Mouse (Mus musculus) thymus, adult 2 months (tissue): Measurements from ENCODE around the gene Lmtk2. TPM values are rescaled to one million over a fixed set of nuclear protein-coding genes. Genes with fewer than 3 reads are reported as not detected.

ENCODE experiments used
- DNase-seq: peaks from one replicate; pipeline ENCODE4 v3.0.0; 2021
- H3K27ac ChIP-seq: fragments of 200-500 bp; 2 replicates; pipeline ENCODE4 v1.5.1; 2012; ENCODE audit warnings: low read length, control low read depth; ENCODE audit not compliant: control insufficient read depth, insufficient read depth
- H3K27me3 ChIP-seq: fragments of 200-500 bp; 2 replicates; pipeline ENCODE4 v1.6.1; 2012; ENCODE audit warnings: mild to moderate bottlenecking, low read length, moderate library complexity, mixed read lengths; ENCODE audit not compliant: control insufficient read depth, insufficient read depth
- H3K36me3 ChIP-seq: fragments of 200-500 bp; 2 replicates; pipeline ENCODE4 v1.6.1; 2012; ENCODE audit warnings: mild to moderate bottlenecking, low read length, moderate library complexity; ENCODE audit not compliant: control insufficient read depth, insufficient read depth
- H3K4me1 ChIP-seq: fragments of 200-500 bp; replicated peaks from 2 replicates; pipeline ENCODE4 v1.6.1; 2012; ENCODE audit warnings: low read length; ENCODE audit not compliant: control insufficient read depth, insufficient read depth
- H3K4me3 ChIP-seq: fragments of 200-500 bp; 2 replicates; pipeline ENCODE4 v1.5.1; 2012; ENCODE audit warnings: mild to moderate bottlenecking, low read length, control low read depth, moderate library complexity; ENCODE audit not compliant: control insufficient read depth, insufficient read depth
- CTCF ChIP-seq: fragments of 200-500 bp; IDR thresholded peaks from 2 replicates; pipeline ENCODE4 v1.5.1; 2012; ENCODE audit warnings: mild to moderate bottlenecking, control low read depth, low read length, moderate library complexity, borderline replicate concordance; ENCODE audit not compliant: control insufficient read depth, poor library complexity, insufficient read depth; ENCODE audit errors: extremely low read depth
- POLR2A ChIP-seq: fragments of 200-500 bp; IDR thresholded peaks from 2 replicates; pipeline ENCODE4 v1.6.1; 2012; ENCODE audit warnings: mild to moderate bottlenecking, low read length, control low read depth, moderate library complexity; ENCODE audit not compliant: control insufficient read depth, poor library complexity, insufficient read depth; ENCODE audit errors: extremely low read depth
- WGBS: fragments of 180-500 bp; shearing (Covaris S2); methylation state at CpG from one replicate; pipeline ENCODE4 v1.1.7; 2018; 5-methylcytosine and 5-hydroxymethylcytosine counted together
- polyA plus RNA-seq: library from polyadenylated mRNA; depleted of rRNA; stranded (reverse); fragments of >200 nt; gene quantifications from 2 replicates; pipeline ENCODE4 v1.2.3, GENCODE M21; 2012

Gene Lmtk2
- polyA plus RNA-seq, 1 experiment: 13.3 TPM

- Histone ChIP-seq H3K27me3 (no peaks in the 10 kb centered on the region), H3K27ac (no peak overlapping the region), H3K36me3 (no peaks in the 10 kb centered on the region), H3K4me1 (no peaks in the 10 kb centered on the region), H3K4me3 (no peak overlapping the region)
- 91% methylated on average over 1 of the region's 1 CpGs for WGBS
- TF ChIP-seq POLR2A (no peak), CTCF (no peak)
- no peak for DNase-seq
Measured at GRCm38 (mm10) chr5:144070064-144070463, 30.2 kb upstream of the Lmtk2 start.

- DNase-seq: no peak
- no peak overlapping the region for H3K4me3 ChIP-seq
- H3K36me3 ChIP-seq: no peaks in the 10 kb centered on the region
- no peak overlapping the region for H3K27ac ChIP-seq
- H3K27me3 ChIP-seq: no peaks in the 10 kb centered on the region
- H3K4me1 ChIP-seq: no peaks in the 10 kb centered on the region
- TF ChIP-seq POLR2A (no peak), CTCF (no peak)
- 67% methylated on average over 1 of the region's 1 CpGs for WGBS
Measured at GRCm38 (mm10) chr5:144071249-144071648, 29.0 kb upstream of the Lmtk2 start.

- TF ChIP-seq POLR2A: no peak
- TF ChIP-seq CTCF: no peak
- Histone ChIP-seq H3K27me3 (no peaks in the 10 kb centered on the region), H3K4me3 (no peak overlapping the region), H3K27ac (no peak overlapping the region), H3K4me1 (no peaks in the 10 kb centered on the region), H3K36me3 (no peaks in the 10 kb centered on the region)
- DNase-seq: no peak
- WGBS: 64% methylated on average over 1 of the region's 1 CpGs
Measured at GRCm38 (mm10) chr5:144077541-144077940, 22.7 kb upstream of the Lmtk2 start.

- Histone ChIP-seq H3K27ac (no peak overlapping the region), H3K4me1 (no peaks in the 10 kb centered on the region), H3K27me3 (no peaks in the 10 kb centered on the region), H3K36me3 (no peaks in the 10 kb centered on the region), H3K4me3 (no peak overlapping the region)
- WGBS: 67% methylated on average over 2 of the region's 2 CpGs
- no peak for DNase-seq
- no peak for TF ChIP-seq CTCF
- no peak for TF ChIP-seq POLR2A
Measured at GRCm38 (mm10) chr5:144080886-144081285, 19.4 kb upstream of the Lmtk2 start.

- Histone ChIP-seq H3K36me3 (no peaks in the 10 kb centered on the region), H3K27me3 (no peaks in the 10 kb centered on the region), H3K4me3 (no peak overlapping the region), H3K4me1 (no peaks in the 10 kb centered on the region; the same call in 1 of the 2 replicates), H3K27ac (no peak overlapping the region)
- TF ChIP-seq CTCF (no peak), POLR2A (no peak)
- 94% methylated on average over 5 of the region's 5 CpGs for WGBS
- no peak for DNase-seq
Measured at GRCm38 (mm10) chr5:144082006-144082405, 18.2 kb upstream of the Lmtk2 start.

GRCm38 (mm10) chr5:144083521-144083920 is 16.7 kb upstream of the Lmtk2 start:
- DNase-seq: no peak
- TF ChIP-seq POLR2A (no peak), CTCF (no peak)
- Histone ChIP-seq H3K36me3 (no peaks in the 10 kb centered on the region), H3K4me1 (no peaks in the 10 kb centered on the region; the same call in 1 of the 2 replicates), H3K4me3 (no peak overlapping the region), H3K27me3 (no peaks in the 10 kb centered on the region), H3K27ac (no peak overlapping the region)
- 100% methylated on average over 2 of the region's 2 CpGs for WGBS

- WGBS: 90% methylated on average over 4 of the region's 4 CpGs
- DNase-seq: no peak
- Histone ChIP-seq H3K4me3 (no peak overlapping the region), H3K27ac (no peak overlapping the region), H3K4me1 (no peaks in the 10 kb centered on the region; the same call in 1 of the 2 replicates), H3K27me3 (no peaks in the 10 kb centered on the region), H3K36me3 (no peaks in the 10 kb centered on the region)
- TF ChIP-seq CTCF (no peak), POLR2A (no peak)
Measured at GRCm38 (mm10) chr5:144084271-144084670, 16.0 kb upstream of the Lmtk2 start.
